Mouse (Mus musculus): ENCODE data around the gene Slc7a4.
"Not testable (repeated sequence)": the region's sequence is repeated elsewhere in the genome, so short reads cannot be mapped to it uniquely, and the experiment has no call there.

Gene Slc7a4

DNA sequence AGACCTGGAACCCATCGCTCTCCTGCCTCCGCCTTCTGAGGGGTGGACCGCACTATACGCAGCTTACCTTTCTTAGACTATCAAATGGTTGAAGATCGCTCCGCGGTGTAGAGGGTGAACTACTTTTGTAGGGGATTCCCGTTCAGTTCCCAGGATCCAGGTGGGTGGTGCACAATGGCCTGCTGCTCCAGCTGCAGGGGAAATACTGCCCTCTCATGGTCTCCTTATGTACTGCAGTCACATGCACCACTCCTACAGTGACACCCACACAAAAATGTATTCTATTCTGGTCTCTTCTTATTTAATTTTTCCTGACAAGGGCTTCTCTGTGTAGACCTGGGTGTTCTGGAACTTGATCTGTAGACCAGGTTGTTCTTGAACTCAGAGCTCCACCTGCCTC lies at the start of gene Slc7a4:
Slc7a4 (minus strand) TSS at position 151 of the 400 bp plus-strand sequence.
- no peak for DNase-seq

DNA sequence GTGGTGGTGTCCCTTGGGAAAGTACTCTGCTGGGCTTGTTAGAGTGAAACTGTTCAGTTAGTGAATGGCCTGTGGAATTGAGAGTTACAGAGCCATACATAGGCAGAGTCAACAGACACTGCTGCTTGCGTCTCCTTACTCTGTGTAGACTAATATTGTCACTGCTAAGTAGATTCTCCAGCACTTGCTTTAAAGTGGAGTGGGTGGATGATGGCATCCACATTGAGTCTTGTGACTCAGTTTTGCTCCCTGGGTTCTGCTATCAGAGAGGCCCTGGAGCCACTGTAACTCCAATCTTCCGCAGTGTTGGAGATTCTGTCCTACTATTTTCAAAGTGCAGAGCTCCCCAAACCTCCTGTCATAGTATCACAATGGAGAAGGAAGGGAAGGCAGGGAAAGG lies 49.6 kb upstream of the Slc7a4 start:
- DNase-seq = no peak

DNA sequence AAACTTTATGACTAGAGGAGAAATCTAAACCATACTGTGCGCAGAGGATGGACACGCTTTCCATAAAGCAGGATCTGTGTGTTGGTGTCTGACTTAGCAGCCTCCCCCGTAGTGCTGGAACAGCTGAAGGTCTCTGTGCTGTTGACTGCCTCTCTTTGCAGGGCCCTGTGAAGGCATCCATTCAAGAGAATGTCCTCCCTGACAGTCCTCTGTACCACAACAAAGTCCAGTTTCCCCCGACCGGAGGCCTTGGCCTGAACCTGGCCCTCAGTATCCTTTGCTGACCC lies 43.2 kb upstream of the Slc7a4 start:
- no peak for DNase-seq

DNA sequence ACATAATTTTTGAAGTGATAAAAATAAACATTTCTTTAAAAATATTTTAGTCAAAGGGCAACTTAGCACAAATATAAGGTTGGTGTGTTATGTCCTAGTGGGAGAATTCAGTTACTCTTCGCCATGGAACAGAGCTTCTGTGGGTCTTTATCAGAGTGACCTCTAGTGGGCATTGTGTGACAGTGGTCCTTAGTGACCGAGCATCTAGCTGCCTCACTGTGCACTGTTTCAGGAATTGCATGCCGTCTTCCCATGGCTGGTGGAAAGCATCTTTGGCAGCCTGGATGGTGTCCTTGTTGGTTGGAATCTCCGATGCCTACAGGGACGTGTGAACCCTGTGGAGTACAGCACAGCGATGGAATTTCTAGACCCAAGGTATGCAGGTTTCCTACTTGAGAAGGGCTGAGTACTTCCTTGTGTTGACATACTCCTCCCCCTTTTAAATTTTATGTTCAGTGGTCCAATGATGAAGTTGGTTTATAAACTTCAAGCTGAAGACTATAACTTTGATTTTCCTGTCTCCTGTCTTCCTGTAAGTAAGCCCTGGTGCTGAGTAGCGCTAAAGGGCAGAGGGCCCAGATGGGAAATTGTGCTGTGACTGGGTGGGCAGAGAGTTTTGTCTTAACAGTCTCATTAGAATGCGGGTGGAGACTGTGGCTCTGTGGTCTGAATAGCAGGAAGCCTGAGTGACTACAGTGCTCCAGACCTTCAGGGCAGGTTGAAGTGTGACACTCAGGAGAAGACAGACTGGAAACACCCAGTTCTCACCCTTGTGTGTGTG lies 42.7 kb upstream of the Slc7a4 start:
- DNase-seq = no peak

DNA sequence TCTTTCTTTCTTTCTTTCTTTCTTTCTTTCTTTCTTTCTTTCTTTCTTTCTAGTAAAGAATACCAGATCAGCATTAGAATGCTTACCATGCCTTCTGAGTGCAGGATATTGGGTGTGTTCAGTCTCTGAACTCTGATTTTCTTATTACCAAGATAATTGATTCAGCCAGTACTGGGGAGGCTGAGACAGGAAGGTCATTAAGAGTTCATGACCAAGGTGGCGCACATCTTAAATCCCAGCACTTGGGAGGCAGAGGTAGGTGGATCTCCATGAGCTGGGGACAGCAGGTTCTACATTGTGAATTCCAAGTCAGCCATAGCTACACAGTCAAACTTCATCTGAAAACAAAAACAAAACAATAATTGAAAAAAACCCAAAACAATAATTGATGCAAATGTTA lies 38.9 kb upstream of the Slc7a4 start:
- DNase-seq = no peak

DNA sequence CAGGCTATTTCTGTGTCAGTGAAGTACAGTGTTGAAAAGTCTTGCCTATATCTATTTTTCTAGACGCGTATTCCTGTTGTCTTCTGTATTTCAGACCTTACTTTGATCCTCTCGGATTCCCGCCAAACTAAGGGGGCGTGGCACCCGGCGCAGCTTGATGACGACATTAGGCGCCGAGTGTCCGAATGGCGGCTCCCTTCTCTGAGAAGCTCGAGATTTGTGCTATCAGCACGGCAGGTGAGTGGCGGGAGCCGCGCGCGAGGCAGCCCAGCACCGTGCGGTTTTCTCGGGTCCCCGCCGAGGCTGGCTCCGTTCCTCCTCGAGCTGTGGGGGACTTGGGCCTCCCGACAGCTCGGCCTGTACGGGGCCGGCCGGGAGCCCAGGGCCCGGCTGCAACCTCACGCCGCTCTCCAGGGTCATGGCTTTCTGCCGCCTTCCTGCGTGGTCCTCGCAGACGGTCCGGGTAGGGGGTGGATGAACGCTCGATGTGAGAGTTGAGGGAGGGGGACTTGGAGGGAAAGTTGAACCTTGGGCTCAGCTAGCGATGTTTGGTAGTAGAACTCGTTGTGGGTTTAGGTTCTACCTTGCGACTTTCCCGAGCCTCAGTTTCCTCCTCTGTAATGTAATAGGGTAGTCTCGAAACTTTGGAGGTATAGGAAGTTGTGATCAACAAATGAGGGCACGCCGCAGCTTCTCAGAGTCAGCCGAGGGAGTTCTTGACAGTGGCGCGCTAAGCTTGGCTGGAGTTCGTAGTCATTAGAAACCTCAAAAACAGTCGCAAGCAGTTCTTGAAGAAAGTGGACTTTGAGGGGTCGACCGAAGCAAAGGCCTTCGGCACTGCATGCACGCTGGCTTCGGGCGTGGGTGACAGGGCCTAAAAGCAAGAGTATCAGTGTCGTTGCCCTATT lies 36.4 kb upstream of the Slc7a4 start, which contains the start of gene Smpd4:
Smpd4 (plus strand) TSS at position 157 of the 908 bp plus-strand sequence.
- peak; percentile 92 for DNase-seq

DNA sequence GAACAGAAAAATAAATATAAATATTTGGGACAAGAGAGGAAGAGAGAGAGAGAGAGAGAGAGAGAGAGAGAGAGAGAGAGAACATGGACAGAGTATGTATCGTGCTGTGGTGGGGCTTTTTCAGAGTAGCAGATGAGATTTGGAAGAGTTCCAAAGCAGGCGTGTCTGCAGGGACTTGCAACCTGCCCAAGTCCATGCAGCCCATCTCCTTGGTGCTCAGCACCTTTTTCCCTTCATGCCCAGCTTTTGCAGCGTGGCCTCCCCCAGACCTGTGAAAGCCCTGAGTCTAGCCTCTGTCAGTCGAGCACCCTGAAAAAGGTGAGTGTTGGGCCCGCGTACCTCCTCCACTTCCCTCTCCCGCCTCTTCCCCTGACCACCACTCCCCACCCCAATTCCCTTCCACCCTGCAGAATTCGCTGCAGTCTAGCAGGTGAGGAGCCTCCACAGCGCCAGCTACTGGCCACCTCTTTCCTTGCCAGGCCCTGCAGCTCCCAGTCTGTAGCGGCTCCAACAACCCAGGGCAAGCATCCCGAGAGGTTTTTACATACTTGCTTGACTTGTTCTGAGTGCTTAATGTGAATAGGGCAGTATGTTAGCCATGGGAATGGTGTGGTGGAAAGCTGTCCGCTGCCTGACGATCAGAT lies 35.0 kb upstream of the Slc7a4 start:
- peak; percentile 58 for DNase-seq

DNA sequence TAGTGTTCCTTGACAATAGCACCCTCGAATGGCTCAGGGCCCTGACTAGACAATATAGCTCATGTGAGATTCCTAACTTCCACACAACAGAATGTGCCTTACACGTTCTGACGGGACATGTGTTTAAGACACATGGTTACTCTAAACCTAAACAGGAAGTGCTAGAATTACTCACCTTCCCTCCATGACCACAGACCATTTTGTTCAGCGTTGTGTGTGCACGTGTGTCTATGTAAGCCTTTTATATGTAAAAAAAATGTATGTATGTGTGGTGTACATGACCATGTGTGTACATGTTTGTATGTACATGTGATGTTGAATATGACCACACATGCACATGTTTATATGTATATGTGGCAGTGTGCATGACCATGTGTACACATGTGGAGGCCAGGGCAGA lies 33.2 kb upstream of the Slc7a4 start:
- DNase-seq = no peak

DNA sequence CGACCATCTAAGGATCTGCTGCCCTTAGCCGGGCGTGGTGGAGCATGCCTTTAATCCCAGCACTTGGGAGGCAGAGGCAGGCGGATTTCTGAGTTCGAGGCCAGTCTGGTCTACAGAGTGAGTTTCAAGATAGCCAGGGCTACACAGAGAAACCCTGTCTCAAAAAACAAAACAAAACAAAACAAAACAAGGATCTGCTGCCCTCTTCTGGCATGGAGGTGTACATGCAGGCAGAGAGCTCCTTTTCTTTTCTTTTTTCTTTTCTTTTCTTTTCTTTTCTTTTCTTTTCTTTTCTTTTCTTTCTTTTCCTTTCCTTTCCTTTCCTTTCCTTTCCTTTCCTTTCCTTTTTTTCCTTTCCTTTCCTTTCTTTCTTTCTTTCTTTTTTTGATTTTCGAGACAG lies 31.7 kb upstream of the Slc7a4 start:
- DNase-seq = not testable (repeated sequence)

DNA sequence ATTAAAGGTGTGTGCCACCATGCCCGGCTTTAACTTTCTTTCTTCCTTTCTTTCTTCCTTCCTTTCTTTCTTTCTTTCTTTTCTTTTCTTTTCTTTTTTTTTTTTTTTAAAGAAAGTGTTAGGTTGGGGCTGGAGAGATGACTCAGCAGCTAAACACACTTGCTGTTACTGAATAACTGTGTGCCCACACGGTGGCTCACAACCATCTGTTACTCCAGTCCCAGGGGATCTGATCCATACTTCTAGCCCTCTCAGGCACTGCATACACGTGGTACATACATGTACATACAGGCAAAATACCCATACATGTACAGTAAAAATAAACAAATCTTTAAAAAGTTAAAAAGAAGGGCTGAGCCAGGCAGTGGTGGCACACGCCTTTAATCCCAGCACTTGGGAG lies 28.4 kb upstream of the Slc7a4 start:
- no peak for DNase-seq

DNA sequence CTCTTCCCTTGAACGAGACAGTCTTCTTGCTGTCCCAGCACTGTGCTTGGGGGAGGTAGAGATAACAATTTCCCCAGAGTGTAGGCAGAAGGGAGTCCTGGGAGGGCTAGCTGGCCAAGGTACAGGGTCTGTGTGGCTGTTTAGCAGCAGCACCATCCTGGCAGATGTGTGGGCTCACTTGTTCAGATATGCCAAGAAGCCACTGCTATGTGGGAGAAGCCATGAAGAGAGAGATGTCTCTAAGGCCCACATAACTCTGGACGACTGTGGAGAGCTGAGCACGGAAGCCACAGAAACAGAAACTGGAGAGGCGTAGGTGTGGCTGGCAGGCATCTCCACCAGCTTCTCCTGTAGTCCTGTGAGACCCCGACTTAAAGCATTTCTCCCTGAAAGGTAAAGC lies 22.7 kb upstream of the Slc7a4 start:
- DNase-seq = no peak

DNA sequence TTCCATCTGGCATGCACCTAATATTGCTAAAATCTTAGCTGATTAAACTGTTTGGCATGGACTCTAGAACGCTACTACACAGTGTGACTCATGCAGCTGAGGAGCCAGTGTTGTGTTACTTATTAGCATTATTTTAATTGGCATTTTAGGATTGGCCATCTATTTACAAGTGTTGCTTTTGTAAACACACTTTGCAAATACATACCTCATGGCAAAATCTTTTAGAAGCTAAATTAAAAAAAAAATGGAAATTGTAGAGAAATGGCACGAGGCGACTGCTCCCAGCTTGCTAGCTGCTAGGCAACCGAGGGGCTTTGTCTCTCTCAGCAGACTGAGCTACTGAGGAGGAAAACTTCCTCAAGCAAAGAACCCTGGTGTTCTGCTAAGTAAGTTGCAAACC lies 21.9 kb upstream of the Slc7a4 start:
- DNase-seq = no peak

DNA sequence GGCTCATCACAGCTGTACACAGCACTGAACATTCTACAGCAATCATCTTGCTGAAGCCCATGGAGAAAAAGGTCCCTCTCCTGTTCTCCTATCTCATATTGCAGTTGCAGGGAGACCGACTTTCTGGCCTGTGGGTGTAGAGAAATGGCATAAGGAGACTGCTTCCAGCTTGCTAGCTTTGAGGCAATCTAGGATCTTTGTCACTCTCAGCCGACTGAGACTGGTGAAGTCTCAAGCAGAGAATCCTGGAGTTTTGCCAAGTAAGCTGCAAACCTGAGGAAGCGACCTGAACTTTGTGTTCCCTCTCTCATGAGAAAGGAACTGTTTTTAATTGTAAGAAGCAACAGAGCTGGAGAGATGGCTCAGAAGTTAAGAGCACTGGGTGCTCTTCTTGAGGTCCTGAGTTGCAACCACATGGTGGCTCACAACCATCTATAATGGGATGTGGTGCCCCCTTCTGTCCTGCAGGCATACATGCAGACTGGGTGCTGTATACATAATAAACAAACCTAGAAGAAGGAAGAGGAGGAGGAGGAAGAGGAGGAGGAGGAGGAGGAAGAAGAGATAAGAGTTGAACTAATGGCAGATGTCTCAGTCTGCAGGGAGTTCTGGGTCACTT lies 18.0 kb upstream of the Slc7a4 start:
- DNase-seq = no peak

DNA sequence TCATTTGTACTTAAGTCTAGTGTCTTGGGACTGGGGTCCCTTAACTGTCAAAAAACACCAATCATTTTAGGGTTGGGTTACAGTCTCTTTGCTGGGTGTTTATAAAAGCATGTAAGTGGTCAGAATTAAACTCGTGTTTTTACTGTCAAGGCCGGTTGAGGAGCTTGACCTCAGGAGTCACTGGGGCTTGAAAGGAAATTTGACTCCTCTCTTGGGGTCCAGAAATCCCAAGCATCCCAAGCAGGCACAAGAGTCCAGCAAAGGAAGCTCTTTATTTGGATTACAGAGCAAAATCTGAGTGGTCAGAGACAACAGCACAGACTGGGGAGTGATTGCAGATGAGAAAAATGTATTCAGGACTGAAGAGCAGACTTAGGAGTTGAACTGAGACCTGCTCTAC lies 7.7 kb upstream of the Slc7a4 start:
- no peak for DNase-seq

DNA sequence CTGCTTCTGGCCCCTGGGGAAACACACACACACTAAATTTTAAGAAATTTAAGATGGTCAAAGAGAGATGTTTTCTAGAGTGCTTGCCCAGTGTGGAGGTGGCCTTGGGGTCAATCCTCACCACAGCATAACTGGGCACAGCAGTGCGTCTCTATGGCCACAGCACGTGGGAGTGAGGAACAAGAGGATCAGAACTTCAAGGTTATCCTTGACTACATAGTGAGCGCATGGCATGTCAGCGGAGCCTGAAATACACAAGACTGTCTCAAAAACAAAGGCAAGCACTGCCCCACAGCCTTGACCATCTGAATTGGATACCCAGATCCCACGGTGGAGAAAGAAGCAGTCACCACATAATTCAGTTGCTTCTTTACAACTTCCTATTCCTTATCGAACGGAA lies 1.5 kb upstream of the Slc7a4 start:
- no peak for DNase-seq

DNA sequence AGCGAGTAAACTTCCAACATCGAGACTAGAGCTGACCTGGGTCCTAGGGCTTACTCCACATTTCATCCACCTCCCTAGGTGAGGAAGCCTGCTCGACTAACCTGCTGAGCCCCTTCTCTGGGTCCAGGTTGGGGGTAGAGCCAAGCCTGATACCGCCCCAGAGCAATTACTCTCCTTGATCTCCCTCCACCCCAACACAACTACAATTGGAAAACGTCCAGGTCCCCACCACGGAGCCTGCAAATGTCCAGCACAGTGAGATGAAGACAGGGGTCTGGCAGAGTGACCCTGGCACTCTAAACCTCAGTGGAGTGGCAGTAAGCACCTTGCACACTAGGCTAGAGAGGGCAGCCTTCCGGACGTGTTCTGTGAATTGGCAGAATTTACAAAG lies 6.2 kb downstream of the Slc7a4 start:
- no peak for DNase-seq

DNA sequence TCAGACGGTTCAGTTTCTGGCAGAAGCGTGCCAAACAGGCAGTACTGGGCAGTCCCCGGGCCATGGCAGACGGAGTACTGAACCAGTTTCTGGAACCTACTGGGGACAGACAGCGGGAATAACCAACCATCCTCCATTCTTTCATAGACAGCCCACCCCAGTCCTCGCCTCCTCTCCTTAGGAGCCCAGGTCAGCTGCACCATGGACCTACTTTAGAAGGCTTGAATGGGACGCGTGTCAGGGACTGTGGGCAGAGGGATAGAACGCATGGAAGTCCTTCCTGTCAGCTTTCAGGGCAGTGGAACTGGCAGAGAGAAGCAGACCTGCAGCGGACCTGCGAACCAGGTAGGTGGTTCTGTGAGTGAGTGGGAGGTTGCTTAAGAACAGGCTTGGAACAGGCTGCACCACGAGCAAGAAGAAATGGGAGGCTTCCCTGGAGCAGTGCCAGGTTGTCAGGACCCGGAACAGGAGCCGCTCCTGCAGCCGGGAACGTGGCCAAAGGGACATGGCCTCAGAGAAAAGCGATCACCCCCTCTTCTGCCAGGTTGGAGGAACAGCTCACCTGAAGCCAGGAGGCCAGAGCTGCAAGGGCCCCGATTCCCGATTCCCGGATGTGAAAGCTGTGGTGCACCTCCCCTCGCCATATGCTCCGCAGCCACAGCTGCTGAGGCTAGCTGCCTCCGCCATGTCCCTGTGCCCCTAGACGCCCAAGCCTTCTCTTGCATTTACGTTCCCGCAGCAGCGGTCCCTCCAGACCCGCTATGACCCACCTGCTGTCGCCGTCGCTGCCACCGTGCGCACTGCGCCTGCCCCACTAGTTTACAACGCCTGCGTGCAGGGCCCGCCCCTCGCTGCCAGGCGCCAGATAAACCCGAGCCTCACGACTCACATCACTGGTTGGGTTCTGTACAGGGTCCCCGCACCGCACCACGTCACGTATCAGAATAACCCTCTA lies 6.9 kb downstream of the Slc7a4 start:
- peak; percentile 78 for DNase-seq

DNA sequence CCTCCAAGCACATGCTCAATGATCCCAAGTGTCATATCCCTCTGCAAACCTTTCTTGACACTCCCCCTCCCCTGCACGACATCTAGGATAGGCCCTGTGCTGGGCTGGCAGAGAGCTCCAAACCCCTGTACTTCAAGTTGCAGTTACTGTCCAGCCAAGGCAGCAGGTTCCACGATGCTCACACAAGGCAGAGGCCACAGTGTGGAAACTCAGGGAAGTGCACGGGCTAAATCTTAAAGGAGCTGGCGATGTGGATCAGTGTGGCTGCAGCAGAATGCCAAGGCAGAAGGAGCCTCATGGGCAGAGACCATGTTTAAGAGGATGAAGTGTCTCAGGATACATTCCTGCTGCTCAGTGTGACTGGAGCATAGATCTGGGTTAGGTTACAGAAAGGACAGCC lies 16.8 kb downstream of the Slc7a4 start:
- DNase-seq = no peak

DNA sequence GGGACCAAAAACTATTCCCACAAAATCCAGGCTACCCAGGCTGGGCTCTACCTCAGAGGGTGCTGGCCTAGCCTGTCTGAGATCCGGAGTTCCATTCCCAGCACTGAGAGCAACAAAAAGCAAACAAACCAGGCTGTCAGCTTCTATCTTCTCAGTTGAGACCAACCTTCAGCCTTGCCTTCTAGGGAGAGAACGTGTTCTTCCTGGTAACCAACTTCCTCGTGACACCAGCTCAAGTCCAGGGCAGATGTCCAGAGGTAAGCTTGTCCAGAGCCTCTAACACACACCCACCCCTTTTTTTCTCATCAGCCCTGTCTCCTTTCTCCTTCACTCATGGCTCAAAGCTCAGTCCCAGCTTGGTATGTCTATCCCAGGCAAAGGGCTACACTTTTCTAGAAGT lies 18.2 kb downstream of the Slc7a4 start:
- no peak for DNase-seq

DNA sequence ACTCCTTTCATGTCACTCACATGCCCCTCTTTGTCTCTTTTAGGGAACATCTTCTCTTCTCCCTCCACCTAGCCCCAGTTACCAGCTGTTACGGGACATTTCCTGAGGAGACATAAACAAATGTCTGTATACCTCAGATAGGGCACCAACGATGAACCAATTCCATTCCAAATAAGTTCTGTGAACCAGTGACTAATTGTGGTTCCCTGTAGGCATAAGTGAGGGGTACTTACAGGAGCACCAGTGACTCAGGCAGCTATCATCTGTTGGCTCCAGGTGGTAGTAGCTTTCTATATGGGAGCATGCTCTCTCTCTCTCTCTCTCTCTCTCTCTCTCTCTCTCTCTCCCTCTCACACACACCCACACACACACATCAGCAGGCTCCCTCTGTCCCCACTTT lies 18.8 kb downstream of the Slc7a4 start:
- no peak for DNase-seq

DNA sequence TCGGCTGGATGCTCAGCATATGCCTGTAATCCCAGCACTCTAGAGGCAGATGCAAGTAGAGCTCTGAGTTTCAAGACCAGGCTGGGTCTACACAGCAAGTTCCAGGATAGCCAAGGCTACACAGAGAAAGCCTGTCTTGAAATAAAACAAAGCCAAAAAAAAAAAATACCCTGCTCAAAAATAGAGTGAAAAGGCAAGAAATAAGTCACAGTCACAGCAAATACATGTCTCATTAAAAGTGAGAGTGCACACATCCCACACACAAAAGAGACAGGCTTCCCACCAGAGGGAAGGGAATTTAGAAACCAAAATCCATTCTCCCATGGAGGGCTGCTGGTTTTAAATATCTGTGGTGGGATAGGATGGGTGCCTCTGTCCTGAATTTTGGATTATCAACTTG lies 19.4 kb downstream of the Slc7a4 start:
- DNase-seq = no peak

DNA sequence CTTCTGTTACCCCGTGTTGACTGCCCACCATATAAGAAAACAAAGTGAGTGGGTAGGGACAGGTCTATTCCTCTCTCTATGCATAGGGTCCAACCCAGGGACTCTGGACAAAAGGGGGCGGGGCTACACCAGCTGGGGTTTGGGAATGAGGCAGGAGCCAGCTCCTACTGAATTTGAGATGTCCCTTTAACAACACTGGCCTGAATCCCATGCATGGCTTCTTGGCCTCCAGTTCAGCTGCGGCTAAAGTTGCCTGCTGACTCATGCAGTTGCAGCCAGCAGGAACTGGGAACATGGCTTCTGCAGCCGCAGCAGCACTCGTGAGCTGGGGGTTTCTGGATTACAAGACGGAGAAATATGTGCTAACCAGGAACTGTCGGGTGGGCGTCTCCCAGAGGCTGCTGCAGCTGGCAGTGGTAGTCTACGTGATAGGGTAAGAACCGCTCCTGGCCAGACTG lies 21.2 kb downstream of the Slc7a4 start, which contains the start of gene P2rx6:
P2rx6 (plus strand) TSS at position 135 of the 458 bp plus-strand sequence.
- DNase-seq = no peak

All from cerebellum, adult 8-10 months (tissue).